Mouse (Mus musculus) limb, embryonic 14.5 days (tissue): ENCODE data around the gene Abcg5. TPM values are rescaled to one million over a fixed set of nuclear protein-coding genes. Genes with fewer than 3 reads are reported as not detected.

Experiments
- ATAC-seq: fragments of 200-750 bp; cut with Nextera tagmentation; 2 replicates; pipeline ENCODE4 v1.8.0; 2017; ENCODE audit warnings: low read depth, moderate number of reproducible peaks, moderate TSS enrichment; ENCODE audit not compliant: low FRiP score
- DNase-seq: peaks from one replicate; pipeline ENCODE4 v3.0.0-alpha.2; 2015; ENCODE audit warnings: low spot score
- H3K27ac ChIP-seq: fragments of 300-500 bp; sonication (generic); replicated peaks from 2 replicates; pipeline ENCODE4 v1.5.1; 2014; ENCODE audit warnings: low read depth, mild to moderate bottlenecking, low read length, moderate library complexity, mixed read lengths
- H3K27me3 ChIP-seq: fragments of 300-500 bp; sonication (generic); 2 replicates; pipeline ENCODE4 v1.6.1; 2014; ENCODE audit warnings: low read length, mixed read lengths; ENCODE audit not compliant: control insufficient read depth, insufficient read depth
- H3K36me3 ChIP-seq: fragments of 300-500 bp; sonication (generic); 2 replicates; pipeline ENCODE4 v1.6.1; 2014; ENCODE audit warnings: mild to moderate bottlenecking, low read length, moderate library complexity, mixed read lengths; ENCODE audit not compliant: control insufficient read depth, insufficient read depth
- H3K4me1 ChIP-seq: fragments of 300-500 bp; sonication (generic); 2 replicates; pipeline ENCODE4 v1.6.1; 2014; ENCODE audit warnings: antibody characterized with exemption, low read length, mixed read lengths; ENCODE audit not compliant: control insufficient read depth, insufficient read depth
- H3K4me2 ChIP-seq: fragments of 300-500 bp; sonication (generic); replicated peaks from 2 replicates; pipeline ENCODE4 v1.6.1; 2014; ENCODE audit warnings: low read depth, mild to moderate bottlenecking, low read length, moderate library complexity; ENCODE audit not compliant: severe bottlenecking
- H3K4me3 ChIP-seq: fragments of 300-500 bp; sonication (generic); replicated peaks from 2 replicates; pipeline ENCODE4 v1.5.1; 2014; ENCODE audit warnings: low read length
- H3K9ac ChIP-seq: fragments of 300-500 bp; sonication (generic); 2 replicates; pipeline ENCODE4 v1.6.1; 2014; ENCODE audit warnings: mild to moderate bottlenecking, low read depth, low read length, moderate library complexity; ENCODE audit not compliant: severe bottlenecking
- H3K9me3 ChIP-seq: fragments of 300-500 bp; sonication (generic); 2 replicates; pipeline ENCODE4 v1.6.1; 2016; ENCODE audit warnings: low read length; ENCODE audit not compliant: control insufficient read depth
- POLR2A ChIP-seq: fragments of 200-500 bp; IDR thresholded peaks from 2 replicates; pipeline ENCODE4 v1.8.0; 2012; ENCODE audit warnings: inconsistent platforms, mild to moderate bottlenecking, moderate library complexity, borderline replicate concordance; ENCODE audit not compliant: insufficient read depth, insufficient read length; ENCODE audit errors: extremely low read depth
- WGBS: fragments of 180-500 bp; shearing (Covaris S2); extraction: QIAGEN DNeasy Blood & Tissue Kit; methylation state at CpG from one replicate; pipeline ENCODE4 v1.1.7; 2014; 5-methylcytosine and 5-hydroxymethylcytosine counted together
- polyA plus RNA-seq, 2 experiments: library from polyadenylated mRNA; depleted of rRNA in 1 of 2; stranded (reverse) in 1 of 2; unstranded in 1 of 2; fragments of >200 nt; fragmentation: Nextera tagmentation in 1 of 2; extraction: Ambion mirVana in 1 of 2; gene quantifications; 2 replicates each; pipeline versions ENCODE4 v1.2.1 to v1.2.3; 2012 to 2014

Gene Abcg5
- polyA plus RNA-seq, 2 experiments = 1.3 to 1.7 TPM

GRCm38 (mm10) chr17:84696537-84696936 lies 13.7 kb upstream of the Abcg5 start:
- ATAC-seq = no peak

GRCm38 (mm10) chr17:84693741-84694140 lies 10.9 kb upstream of the Abcg5 start:
- H3K27me3 ChIP-seq = no peaks in the 10 kb centered on the region
- H3K4me3 ChIP-seq = no peak overlapping the region
- no peak for TF ChIP-seq POLR2A
- no peak overlapping the region for H3K4me2 ChIP-seq
- no peaks in the 10 kb centered on the region for H3K4me1 ChIP-seq
- DNase-seq (no peak), ATAC-seq (no peak)
- no peak overlapping the region for H3K9ac ChIP-seq
- H3K36me3 ChIP-seq = no peaks in the 10 kb centered on the region
- no peaks in the 10 kb centered on the region for H3K9me3 ChIP-seq
- 75% methylated on average over 2 of the region's 2 CpGs for WGBS
- no peak overlapping the region for H3K27ac ChIP-seq

More at GRCm38 (mm10) chr17:84696537-84696936, 13.7 kb upstream of the Abcg5 start:
- H3K4me3 ChIP-seq = no peak overlapping the region
- no peak for TF ChIP-seq POLR2A
- H3K27ac ChIP-seq = no peak overlapping the region
- H3K9me3 ChIP-seq = no peaks in the 10 kb centered on the region
- no peaks in the 10 kb centered on the region for H3K36me3 ChIP-seq
- no peak overlapping the region for H3K9ac ChIP-seq
- 61% methylated on average over 6 of the region's 6 CpGs for WGBS
- H3K27me3 ChIP-seq = no peaks in the 10 kb centered on the region
- H3K4me2 ChIP-seq = no peak overlapping the region
- no peak for DNase-seq
- H3K4me1 ChIP-seq = peaks cover 7% of the 10 kb centered on the region

- Histone ChIP-seq H3K9me3 (no peaks in the 10 kb centered on the region), H3K4me1 (no peaks in the 10 kb centered on the region), H3K4me3 (no peak overlapping the region), H3K36me3 (no peaks in the 10 kb centered on the region), H3K27ac (no peak overlapping the region), H3K9ac (no peak overlapping the region), H3K4me2 (no peak overlapping the region), H3K27me3 (no peaks in the 10 kb centered on the region)
- no peak for DNase-seq
- no peak for TF ChIP-seq POLR2A
- 69% methylated on average over 5 of the region's 5 CpGs for WGBS
- ATAC-seq = no peak
These were observed 7.3 kb upstream of the Abcg5 start for GRCm38 (mm10) chr17:84690111-84690510.

- no peaks in the 10 kb centered on the region for H3K27me3 ChIP-seq
- ATAC-seq (no peak), DNase-seq (no peak)
- no peak overlapping the region for H3K4me3 ChIP-seq
- 62% methylated on average over 5 of the region's 5 CpGs for whole genome bisulfite sequencing
- H3K36me3 ChIP-seq = no peaks in the 10 kb centered on the region
- H3K9me3 ChIP-seq = no peaks in the 10 kb centered on the region
- H3K4me1 ChIP-seq = no peaks in the 10 kb centered on the region
- no peak for TF ChIP-seq POLR2A
- H3K27ac ChIP-seq = no peak overlapping the region
- no peak overlapping the region for H3K9ac ChIP-seq
- no peak overlapping the region for H3K4me2 ChIP-seq
These were observed 6.5 kb upstream of the Abcg5 start for GRCm38 (mm10) chr17:84689316-84689715.

GRCm38 (mm10) chr17:84688834-84689233 lies 6.0 kb upstream of the Abcg5 start:
- 91% methylated on average over 11 of the region's 11 CpGs for WGBS
- Histone ChIP-seq H3K27ac (no peak overlapping the region), H3K4me1 (no peaks in the 10 kb centered on the region), H3K4me3 (no peak overlapping the region), H3K9ac (no peak overlapping the region), H3K27me3 (no peaks in the 10 kb centered on the region), H3K4me2 (no peak overlapping the region), H3K36me3 (no peaks in the 10 kb centered on the region), H3K9me3 (no peaks in the 10 kb centered on the region)
- TF ChIP-seq POLR2A = no peak
- no peak for ATAC-seq
- no peak for DNase-seq

- H3K36me3 ChIP-seq = no peaks in the 10 kb centered on the region
- WGBS = 45% methylated on average over 5 of the region's 5 CpGs
- ATAC-seq (no peak), DNase-seq (no peak)
- no peak overlapping the region for H3K4me3 ChIP-seq
- no peaks in the 10 kb centered on the region for H3K27me3 ChIP-seq
- no peak overlapping the region for H3K27ac ChIP-seq
- H3K4me1 ChIP-seq = no peaks in the 10 kb centered on the region
- no peak for TF ChIP-seq POLR2A
- H3K9ac ChIP-seq = no peak overlapping the region
- H3K9me3 ChIP-seq = no peaks in the 10 kb centered on the region
- no peak overlapping the region for H3K4me2 ChIP-seq
These were observed 5.2 kb upstream of the Abcg5 start for GRCm38 (mm10) chr17:84687994-84688393.
